Mouse (Mus musculus): ENCODE results near the gene B230217C12Rik. TPM values are rescaled to one million over a fixed set of nuclear protein-coding genes. Genes with fewer than 3 reads are reported as not detected.

B230217C12Rik gene
- total and polyA plus RNA-seq, 2 experiments from 2014 or later: 30.0 to 32.3 TPM

- Histone ChIP-seq H3K27ac (no peak overlapping the region), H3K4me2 (ENCODE audit: low read depth, low read length) (no peak overlapping the region), H3K36me3 (ENCODE audit: insufficient read depth, low read length) (peaks cover 27% of the 10 kb centered on the region), H3K4me1 (ENCODE audit: insufficient read depth, low read length) (peaks cover 6% of the 10 kb centered on the region), H3K27me3 (ENCODE audit: insufficient read depth, low read length) (no peaks in the 10 kb centered on the region), H3K9me3 (ENCODE audit: low read length) (no peaks in the 10 kb centered on the region), H3K9ac (replicated peaks; ENCODE audit: low read length) (no peak overlapping the region), H3K4me3 (ENCODE audit: low read length) (no peak overlapping the region)
- no peak for TF ChIP-seq CTCF (IDR thresholded peaks at IDR 0.05; ENCODE audit: low read depth)
- DNase-seq (ENCODE audit: low spot score): no peak
- WGBS: 68% methylated on average over 20 of the region's 20 CpGs
- ATAC-seq: no peak
Observed at GRCm38 (mm10) chr11:97822840-97823603, 17.6 kb upstream of the B230217C12Rik start.

DNA sequence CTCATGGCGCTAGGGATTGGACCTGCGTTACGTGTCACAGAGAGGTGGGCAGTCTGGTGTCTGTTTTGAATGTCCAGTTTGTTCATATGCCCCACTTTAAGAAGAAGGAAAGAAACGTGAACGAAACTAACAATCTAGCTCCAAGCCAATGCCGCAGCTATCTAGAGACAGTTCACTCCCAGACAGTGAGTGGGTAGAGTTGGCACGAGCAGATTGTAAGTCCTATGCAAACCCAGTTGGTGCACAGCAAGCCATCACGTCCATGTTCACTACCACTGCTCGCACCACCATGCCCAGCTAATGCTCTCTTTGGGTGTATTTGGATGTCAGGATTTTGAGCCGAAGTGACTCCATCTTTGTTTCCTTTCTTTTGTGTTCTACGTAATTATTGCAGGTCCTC lies 16.4 kb upstream of the B230217C12Rik start:
- Histone ChIP-seq H3K4me2 (ENCODE audit: low read depth, low read length) (no peak overlapping the region), H3K4me1 (ENCODE audit: insufficient read depth, low read length) (no peaks in the 10 kb centered on the region), H3K27ac (no peak overlapping the region), H3K9ac (replicated peaks; ENCODE audit: low read length) (no peak overlapping the region), H3K9me3 (ENCODE audit: low read length) (no peaks in the 10 kb centered on the region), H3K27me3 (ENCODE audit: insufficient read depth, low read length) (no peaks in the 10 kb centered on the region), H3K36me3 (ENCODE audit: insufficient read depth, low read length) (peaks cover 28% of the 10 kb centered on the region), H3K4me3 (ENCODE audit: low read length) (no peak overlapping the region)
- 93% methylated on average over 11 of the region's 11 CpGs for WGBS
- ATAC-seq (no peak), DNase-seq (ENCODE audit: low spot score) (no peak)
- TF ChIP-seq CTCF (IDR thresholded peaks at IDR 0.05; ENCODE audit: low read depth): no peak

DNA sequence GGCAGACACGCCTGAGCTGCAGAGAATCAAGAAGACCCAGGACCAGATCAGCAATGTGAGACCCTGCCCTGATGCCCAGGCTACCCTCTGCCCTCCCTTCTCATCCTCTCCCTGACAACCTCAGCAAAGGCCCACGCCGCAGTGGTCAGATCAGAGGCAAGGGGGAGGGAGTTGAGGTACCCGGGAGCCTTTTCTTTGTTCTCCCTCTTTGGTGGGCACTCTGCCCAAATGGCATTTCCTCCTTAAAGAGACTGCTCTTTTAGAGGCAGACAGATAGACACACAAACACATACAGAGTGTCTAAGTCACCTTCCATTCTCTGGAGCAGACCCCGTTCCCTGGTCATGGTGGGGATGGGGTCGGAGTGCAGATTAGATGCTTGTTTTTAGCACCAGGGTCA lies 15.7 kb upstream of the B230217C12Rik start:
- H3K27ac ChIP-seq: peak overlapping the region; percentile 23; the same call in 1 of the 2 replicates
- H3K4me1 ChIP-seq (ENCODE audit: insufficient read depth, low read length): no peaks in the 10 kb centered on the region
- H3K36me3 ChIP-seq (ENCODE audit: insufficient read depth, low read length): peaks cover 28% of the 10 kb centered on the region
- peak; percentile 46 for DNase-seq (ENCODE audit: low spot score)
- ATAC-seq: no peak
- 47% methylated on average over 6 of the region's 6 CpGs for WGBS
- no peak for TF ChIP-seq CTCF (IDR thresholded peaks at IDR 0.05; ENCODE audit: low read depth)
- no peaks in the 10 kb centered on the region for H3K9me3 ChIP-seq (ENCODE audit: low read length)
- H3K4me2 ChIP-seq (ENCODE audit: low read depth, low read length): no peak overlapping the region
- H3K27me3 ChIP-seq (ENCODE audit: insufficient read depth, low read length): no peaks in the 10 kb centered on the region
- no peak overlapping the region for H3K9ac ChIP-seq (replicated peaks; ENCODE audit: low read length)
- no peak overlapping the region for H3K4me3 ChIP-seq (ENCODE audit: low read length)

DNA sequence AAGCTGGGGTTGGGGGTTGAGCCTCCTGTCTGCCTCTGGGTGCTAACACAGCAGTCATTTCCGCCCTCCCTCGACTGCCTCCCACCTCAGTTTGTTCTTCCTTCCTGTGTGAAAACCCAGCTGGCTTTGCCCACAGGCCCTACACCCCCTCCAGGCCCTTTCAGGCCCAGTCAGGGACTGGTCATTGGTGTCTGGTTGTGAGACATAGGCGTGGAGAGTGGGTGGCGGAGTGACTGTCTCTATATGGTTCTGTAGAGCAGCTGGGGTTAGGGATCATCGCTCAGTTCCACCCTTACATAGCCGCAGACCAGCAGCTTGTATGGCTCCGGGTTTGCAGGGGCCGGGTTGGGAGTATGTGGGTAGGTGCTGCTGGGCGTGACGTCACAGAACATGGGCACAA lies 15.3 kb upstream of the B230217C12Rik start:
- no peak overlapping the region for H3K4me3 ChIP-seq (ENCODE audit: low read length)
- 84% methylated on average over 10 of the region's 10 CpGs for WGBS
- H3K27ac ChIP-seq: peak overlapping the region; percentile 23; the same call in 1 of the 2 replicates
- H3K36me3 ChIP-seq (ENCODE audit: insufficient read depth, low read length): peaks cover 28% of the 10 kb centered on the region
- no peak overlapping the region for H3K9ac ChIP-seq (replicated peaks; ENCODE audit: low read length)
- peak; percentile 49; the same call in 1 of the 2 replicates for ATAC-seq
- H3K27me3 ChIP-seq (ENCODE audit: insufficient read depth, low read length): no peaks in the 10 kb centered on the region
- no peaks in the 10 kb centered on the region for H3K9me3 ChIP-seq (ENCODE audit: low read length)
- no peaks in the 10 kb centered on the region for H3K4me1 ChIP-seq (ENCODE audit: insufficient read depth, low read length)
- no peak overlapping the region for H3K4me2 ChIP-seq (ENCODE audit: low read depth, low read length)
- DNase-seq (ENCODE audit: low spot score): no peak
- no peak for TF ChIP-seq CTCF (IDR thresholded peaks at IDR 0.05; ENCODE audit: low read depth)

DNA sequence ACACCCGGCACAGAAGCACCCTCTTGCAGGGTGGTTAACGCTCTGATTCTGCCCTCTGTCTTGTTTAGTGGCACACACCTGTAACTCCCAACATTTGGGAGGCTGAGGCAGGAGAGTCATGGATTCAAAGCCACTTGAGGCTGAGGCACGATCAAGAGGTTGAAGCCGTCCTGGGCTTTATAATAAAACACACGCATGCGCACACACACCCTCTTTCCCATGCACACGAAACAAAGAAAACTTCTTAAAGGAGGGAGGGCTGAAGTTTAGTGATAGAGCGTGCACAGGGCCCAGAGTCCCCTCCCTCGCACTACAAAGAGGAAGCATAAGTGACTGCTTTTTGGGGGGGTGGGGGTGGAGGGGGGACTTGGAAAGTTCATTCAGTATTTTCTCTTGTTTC lies 14.6 kb upstream of the B230217C12Rik start:
- Histone ChIP-seq H3K4me2 (ENCODE audit: low read depth, low read length) (no peak overlapping the region), H3K27ac (no peak overlapping the region), H3K27me3 (ENCODE audit: insufficient read depth, low read length) (no peaks in the 10 kb centered on the region), H3K4me1 (ENCODE audit: insufficient read depth, low read length) (no peaks in the 10 kb centered on the region), H3K36me3 (ENCODE audit: insufficient read depth, low read length) (peaks cover 28% of the 10 kb centered on the region), H3K4me3 (ENCODE audit: low read length) (no peak overlapping the region), H3K9ac (replicated peaks; ENCODE audit: low read length) (no peak overlapping the region), H3K9me3 (ENCODE audit: low read length) (no peaks in the 10 kb centered on the region)
- DNase-seq (ENCODE audit: low spot score) (no peak), ATAC-seq (no peak)
- WGBS: 82% methylated on average over 9 of the region's 9 CpGs
- TF ChIP-seq CTCF (IDR thresholded peaks at IDR 0.05; ENCODE audit: low read depth): no peak

DNA sequence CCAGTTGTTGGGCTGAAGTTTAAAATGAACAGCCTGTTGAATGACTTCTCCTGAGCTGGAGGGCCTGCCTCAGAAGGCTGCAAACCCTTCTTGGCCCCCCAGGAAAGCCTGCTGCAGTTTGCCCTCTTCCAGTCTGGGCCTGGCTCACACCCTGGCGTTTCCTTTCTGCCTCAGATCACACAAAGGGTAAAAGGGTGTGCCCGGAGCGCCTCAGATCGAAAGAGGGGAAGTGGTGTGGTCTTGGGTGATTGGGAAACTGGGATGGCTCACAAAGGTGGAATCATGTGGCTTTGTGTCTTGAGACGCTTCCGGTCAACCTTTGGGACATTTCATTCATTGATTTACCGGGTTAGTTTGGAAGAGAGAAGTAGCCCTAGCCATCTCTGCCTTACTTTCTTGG lies 14.2 kb upstream of the B230217C12Rik start:
- ATAC-seq: no peak
- TF ChIP-seq CTCF (IDR thresholded peaks at IDR 0.05; ENCODE audit: low read depth): no peak
- Histone ChIP-seq H3K4me1 (ENCODE audit: insufficient read depth, low read length) (no peaks in the 10 kb centered on the region), H3K27ac (no peak overlapping the region), H3K9me3 (ENCODE audit: low read length) (no peaks in the 10 kb centered on the region), H3K4me3 (ENCODE audit: low read length) (no peak overlapping the region), H3K9ac (replicated peaks; ENCODE audit: low read length) (no peak overlapping the region), H3K4me2 (ENCODE audit: low read depth, low read length) (no peak overlapping the region), H3K27me3 (ENCODE audit: insufficient read depth, low read length) (no peaks in the 10 kb centered on the region), H3K36me3 (ENCODE audit: insufficient read depth, low read length) (peaks cover 28% of the 10 kb centered on the region)
- 64% methylated on average over 7 of the region's 7 CpGs for WGBS
- DNase-seq (ENCODE audit: low spot score): no peak

DNA sequence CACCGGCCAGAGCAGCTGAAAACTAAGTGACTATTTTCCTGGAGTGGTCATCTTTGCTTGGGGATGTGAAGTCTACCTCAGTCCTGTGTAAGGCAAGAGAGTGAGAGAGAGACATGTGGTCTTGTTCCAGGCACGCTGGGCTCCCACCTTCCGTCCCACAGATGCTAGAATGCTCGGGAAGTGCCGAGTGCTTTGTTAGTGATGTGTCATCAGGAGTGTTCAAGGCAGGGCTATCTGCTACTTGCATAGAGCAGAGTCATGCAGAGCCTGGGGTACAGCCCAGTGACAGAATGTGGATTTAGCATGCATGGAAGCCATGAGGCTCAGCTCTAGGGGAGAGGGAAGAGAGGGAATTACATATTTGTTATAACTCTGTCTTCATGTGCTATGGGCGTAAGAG lies 12.9 kb upstream of the B230217C12Rik start:
- no peak overlapping the region for H3K27ac ChIP-seq
- no peaks in the 10 kb centered on the region for H3K27me3 ChIP-seq (ENCODE audit: insufficient read depth, low read length)
- no peak overlapping the region for H3K4me2 ChIP-seq (ENCODE audit: low read depth, low read length)
- no peak for TF ChIP-seq CTCF (IDR thresholded peaks at IDR 0.05; ENCODE audit: low read depth)
- H3K9ac ChIP-seq (replicated peaks; ENCODE audit: low read length): no peak overlapping the region
- no peaks in the 10 kb centered on the region for H3K4me1 ChIP-seq (ENCODE audit: insufficient read depth, low read length)
- 89% methylated on average over 6 of the region's 6 CpGs for WGBS
- DNase-seq (ENCODE audit: low spot score) (no peak), ATAC-seq (no peak)
- no peaks in the 10 kb centered on the region for H3K9me3 ChIP-seq (ENCODE audit: low read length)
- H3K4me3 ChIP-seq (ENCODE audit: low read length): no peak overlapping the region
- peaks cover 28% of the 10 kb centered on the region for H3K36me3 ChIP-seq (ENCODE audit: insufficient read depth, low read length)
